Mouse (Mus musculus) CH12.LX (cell line): ENCODE measurements around the gene Mrpl46.

Source experiments
- EP300 ChIP-seq: IDR thresholded peaks from 2 replicates; pipeline ENCODE4 v1.6.1; 2011; ENCODE audit warnings: low read length, improper control_type of control experiment
- POLR2A ChIP-seq: IDR thresholded peaks from 2 replicates; pipeline ENCODE4 v1.6.1; 2011; ENCODE audit warnings: low read depth, mild to moderate bottlenecking, improper control_type of control experiment, low read length

- no peak for TF ChIP-seq EP300
- TF ChIP-seq POLR2A: no peak
Measured at GRCm38 (mm10) chr7:78739351-78740000, 43.9 kb downstream of the Mrpl46 start.
